Mouse (Mus musculus) olfactory bulb, adult 2 months (tissue): Measurements from ENCODE around the gene Fgfr2. TPM values are rescaled to one million over a fixed set of nuclear protein-coding genes. Genes with fewer than 3 reads are reported as not detected.

ENCODE experiments used
- H3K27ac ChIP-seq: fragments of 200-500 bp; 2 replicates; pipeline ENCODE4 v1.5.1; 2012; ENCODE audit warnings: low read depth, low read length; ENCODE audit not compliant: insufficient read depth
- H3K4me1 ChIP-seq: fragments of 200-500 bp; 2 replicates; pipeline ENCODE4 v1.6.1; 2012; ENCODE audit warnings: low read length; ENCODE audit not compliant: control insufficient read depth, insufficient read depth
- H3K4me3 ChIP-seq: fragments of 200-500 bp; 2 replicates; pipeline ENCODE4 v1.5.1; 2012; ENCODE audit warnings: mild to moderate bottlenecking, low read depth, low read length, moderate library complexity; ENCODE audit not compliant: insufficient read depth
- CTCF ChIP-seq: fragments of 200-500 bp; IDR thresholded peaks from 2 replicates; pipeline ENCODE4 v1.5.1; 2012; ENCODE audit warnings: low read depth, mild to moderate bottlenecking, low read length, moderate library complexity; ENCODE audit not compliant: insufficient read depth
- POLR2A ChIP-seq: fragments of 200-500 bp; IDR thresholded peaks from 2 replicates; pipeline ENCODE4 v1.6.1; 2012; ENCODE audit warnings: mild to moderate bottlenecking, low read depth, low read length, moderate library complexity; ENCODE audit not compliant: insufficient read depth
- WGBS: fragments of 180-500 bp; shearing (Covaris S2); methylation state at CpG from one replicate; pipeline ENCODE4 v1.1.7; 2018; 5-methylcytosine and 5-hydroxymethylcytosine counted together
- polyA plus RNA-seq: library from polyadenylated mRNA; stranded (reverse); fragments of >200 nt; gene quantifications from 2 replicates; pipeline ENCODE4 v1.2.4, GENCODE M21; 2012; ENCODE audit warnings: low replicate concordance; ENCODE audit not compliant: missing spikeins, insufficient read depth, insufficient read length

The Fgfr2 gene
- polyA plus RNA-seq, 1 experiment: not detected

DNA sequence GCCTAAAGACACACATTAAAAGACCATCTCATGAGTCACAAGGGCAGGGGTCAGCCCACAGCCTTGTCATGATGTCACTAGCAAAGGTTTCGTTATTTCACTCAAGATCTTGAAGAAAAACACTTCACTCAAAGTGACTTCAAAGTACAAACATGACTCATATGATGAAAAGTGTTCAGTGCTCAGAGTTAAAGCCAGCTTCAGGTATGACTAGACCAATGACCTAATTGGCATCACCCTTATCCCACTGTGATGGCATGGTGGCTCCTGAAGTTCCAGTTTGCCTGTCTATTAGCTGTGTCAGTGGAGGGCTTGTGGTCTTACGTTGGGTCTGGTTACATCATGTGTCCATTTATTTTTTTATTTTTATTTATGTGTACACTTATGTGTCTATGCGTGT, 36.4 kb upstream of the Fgfr2 start:
- Histone ChIP-seq H3K4me1 (0 out of 2 replicates have a peak, but pooled peaks cover 2% of the 10 kb centered on the region), H3K4me3 (no peak overlapping the region), H3K27ac (no peak overlapping the region)
- WGBS: 98% methylated on average over 3 of the region's 3 CpGs
- TF ChIP-seq CTCF (no peak), POLR2A (no peak)

DNA sequence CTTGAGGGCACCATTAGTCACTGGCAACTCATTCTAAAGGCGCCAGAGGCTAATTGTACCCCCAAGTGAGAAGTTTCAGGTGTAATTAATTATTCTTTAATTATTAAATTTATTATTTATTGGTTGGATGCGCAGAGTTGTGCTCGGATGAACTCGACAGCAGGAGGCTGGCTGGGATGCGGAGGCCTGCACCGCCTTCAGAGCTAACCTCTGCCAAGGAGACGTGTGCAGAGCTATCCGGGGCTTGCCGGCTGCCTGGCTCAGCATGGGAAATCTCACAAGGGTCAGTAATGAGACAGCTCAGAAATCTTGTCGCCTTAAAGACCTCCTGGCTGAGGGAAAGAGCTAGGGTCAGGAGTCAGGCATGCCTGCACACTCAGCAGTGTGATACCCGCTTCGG, 32.5 kb upstream of the Fgfr2 start:
- Histone ChIP-seq H3K4me3 (no peak overlapping the region), H3K27ac (no peak overlapping the region), H3K4me1 (no peaks in the 10 kb centered on the region)
- TF ChIP-seq CTCF: no peak
- no peak for TF ChIP-seq POLR2A
- WGBS: 89% methylated on average over 12 of the region's 12 CpGs

GRCm38 (mm10) chr7:133154846-133155245, 31.7 kb upstream of the Fgfr2 start:
- Histone ChIP-seq H3K4me1 (no peaks in the 10 kb centered on the region), H3K27ac (no peak overlapping the region), H3K4me3 (no peak overlapping the region)
- 89% methylated on average over 6 of the region's 6 CpGs for WGBS
- TF ChIP-seq POLR2A (no peak), CTCF (no peak)

GRCm38 (mm10) chr7:133139689-133140336, 16.7 kb upstream of the Fgfr2 start:
- H3K27ac ChIP-seq: no peak overlapping the region
- TF ChIP-seq CTCF (no peak), POLR2A (no peak)
- no peaks in the 10 kb centered on the region for H3K4me1 ChIP-seq
- 88% methylated on average over 8 of the region's 8 CpGs for WGBS
- no peak overlapping the region for H3K4me3 ChIP-seq

DNA sequence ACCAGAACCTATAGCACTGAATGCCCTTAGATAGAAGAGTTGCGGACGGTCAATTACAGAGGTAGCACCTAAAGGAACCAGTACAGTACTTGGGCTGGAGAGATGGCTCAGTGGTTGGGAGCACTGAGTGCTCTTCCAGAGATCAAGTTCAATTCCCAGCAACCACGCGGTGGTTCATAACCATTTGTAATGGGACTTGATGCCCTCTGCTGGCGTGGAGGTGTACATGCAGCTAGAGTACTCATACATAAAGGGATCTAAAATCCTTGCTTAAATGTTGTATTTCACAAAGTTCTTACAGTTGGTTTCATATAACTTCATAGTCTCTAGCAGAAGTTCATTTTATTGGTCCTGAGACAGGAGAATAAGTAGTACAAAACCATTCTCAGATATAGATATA, 10.4 kb upstream of the Fgfr2 start:
- H3K4me1 ChIP-seq: no peaks in the 10 kb centered on the region
- 80% methylated on average over 5 of the region's 5 CpGs for WGBS
- TF ChIP-seq CTCF: no peak
- TF ChIP-seq POLR2A: no peak
- no peak overlapping the region for H3K27ac ChIP-seq
- H3K4me3 ChIP-seq: no peak overlapping the region

- TF ChIP-seq POLR2A: no peak
- WGBS: 96% methylated on average over 5 of the region's 5 CpGs
- Histone ChIP-seq H3K4me1 (no peaks in the 10 kb centered on the region), H3K27ac (no peak overlapping the region), H3K4me3 (no peak overlapping the region)
Measured at GRCm38 (mm10) chr7:133132702-133133101, 9.6 kb upstream of the Fgfr2 start.

GRCm38 (mm10) chr7:133124701-133125485, 1.7 kb upstream of the Fgfr2 start:
- H3K4me3 ChIP-seq: peak overlapping the region; percentile 61
- no peak for TF ChIP-seq CTCF
- no peak for TF ChIP-seq POLR2A
- H3K4me1 ChIP-seq: peaks cover 12% of the 10 kb centered on the region
- WGBS: 57% methylated on average over 34 of the region's 34 CpGs
- H3K27ac ChIP-seq: no peak overlapping the region

DNA sequence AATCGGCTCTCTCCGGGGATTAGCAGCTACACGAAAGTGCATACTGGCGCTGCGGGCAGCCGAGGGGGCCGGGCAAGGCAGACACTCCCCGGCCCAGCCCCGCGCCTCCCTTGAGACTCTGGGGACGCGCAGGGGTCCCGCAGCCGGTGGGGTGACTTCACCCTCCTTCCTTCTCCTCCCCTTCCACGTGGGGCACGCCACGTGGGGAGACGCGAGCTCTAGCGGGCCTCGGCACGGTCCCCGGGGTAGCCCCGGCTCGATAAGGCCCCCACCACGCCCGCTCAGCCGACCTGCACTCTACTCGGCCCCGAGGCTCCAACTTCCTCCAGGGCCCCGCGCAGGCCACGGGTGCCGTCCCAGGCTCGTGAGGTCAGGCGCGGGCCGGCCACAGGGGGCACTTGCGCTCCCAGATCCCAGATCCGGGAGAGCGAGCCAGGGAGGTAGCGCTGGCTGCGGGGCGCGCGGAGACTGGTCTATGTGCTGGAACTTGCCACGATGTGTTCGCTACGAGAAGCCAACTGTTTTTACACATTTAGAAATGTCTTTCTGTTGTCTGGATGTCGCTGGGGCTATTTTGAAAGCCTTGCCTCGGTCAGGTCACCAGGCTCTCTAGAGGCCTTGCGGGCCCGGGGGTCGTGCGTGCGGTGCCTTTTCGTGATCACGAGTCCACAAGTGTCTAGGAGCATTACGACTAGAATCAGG, 1.0 kb upstream of the Fgfr2 start, which contains the start of gene Ctbp2:
TSS of gene Ctbp2 (minus strand) at position 356 of the 702 bp plus-strand sequence.
- H3K4me1 ChIP-seq: peaks cover 12% of the 10 kb centered on the region
- 2% methylated on average over 59 of the region's 59 CpGs for WGBS
- peak within 1 kb of the TSS; percentile 87 for H3K4me3 ChIP-seq
- peak within 1 kb of the TSS; percentile 76 for H3K27ac ChIP-seq
- peak; percentile 53; the same call in 1 of the 2 replicates for TF ChIP-seq CTCF
- no peak; the same call in 1 of the 2 replicates for TF ChIP-seq POLR2A
